Mouse (Mus musculus): ENCODE measurements around the gene Sp2.

Gene Sp2

DNA sequence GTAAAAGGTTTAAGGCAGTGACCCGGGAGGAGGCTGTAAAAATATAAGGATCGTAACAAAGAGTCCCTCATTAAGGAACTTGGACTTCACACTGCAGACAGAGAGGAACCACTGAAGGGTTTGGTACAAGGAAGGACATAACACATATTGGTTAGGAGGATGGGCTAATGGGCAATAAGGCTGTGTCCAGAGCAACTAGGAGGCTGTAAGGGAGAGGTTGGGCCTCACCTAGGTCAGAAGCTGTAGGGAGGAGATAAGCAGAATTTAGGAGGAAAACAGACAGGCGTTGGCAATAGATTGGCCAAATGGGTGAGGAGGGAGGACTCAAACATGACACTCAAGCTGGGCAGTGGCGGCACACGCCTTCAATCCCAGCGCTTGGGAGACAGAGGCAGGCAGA, 65.3 kb downstream of the Sp2 start:
- in situ Hi-C loops (cut with MboI; ENCODE audit: unreplicated experiment in 2 of 2) = loop anchor here (5.0 kb wide), 3 partner anchors 45 to 270 kb away; partner anchors contain the start of genes Scrn2 (in 2 of the 2) and Kpnb1 (in 1 of the 2)

DNA sequence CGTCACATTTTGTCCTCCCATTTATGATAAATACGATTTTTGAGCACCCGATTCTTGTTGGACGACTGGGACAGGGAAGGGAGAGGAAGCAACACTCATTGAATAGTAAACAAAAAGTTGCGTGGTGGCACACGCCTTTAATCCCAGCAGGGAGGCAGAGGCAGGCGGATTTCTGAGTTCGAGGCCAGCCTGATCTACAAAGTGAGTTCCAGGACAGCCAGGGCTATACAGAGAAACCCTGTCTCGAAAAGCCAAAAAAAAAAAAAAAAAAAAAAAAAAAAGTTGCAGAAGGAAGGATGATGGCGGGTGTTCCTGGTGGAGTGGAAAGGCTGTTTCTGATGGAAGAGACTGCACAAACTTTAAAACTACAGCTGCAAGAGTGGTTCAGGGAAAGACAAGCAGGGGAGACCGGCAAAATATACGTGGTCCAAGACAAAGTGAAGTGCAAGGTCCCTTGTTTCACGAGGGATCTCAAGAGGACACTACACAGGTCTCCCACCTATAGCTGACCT, 65.8 kb downstream of the Sp2 start:
- in situ Hi-C loops (cut with MboI; ENCODE audit: unreplicated experiment in 2 of 2) = loop anchor here (5.0 kb wide), 3 partner anchors 45 to 270 kb away; partner anchors contain the start of genes Scrn2 (in 2 of the 2) and Kpnb1 (in 1 of the 2)

DNA sequence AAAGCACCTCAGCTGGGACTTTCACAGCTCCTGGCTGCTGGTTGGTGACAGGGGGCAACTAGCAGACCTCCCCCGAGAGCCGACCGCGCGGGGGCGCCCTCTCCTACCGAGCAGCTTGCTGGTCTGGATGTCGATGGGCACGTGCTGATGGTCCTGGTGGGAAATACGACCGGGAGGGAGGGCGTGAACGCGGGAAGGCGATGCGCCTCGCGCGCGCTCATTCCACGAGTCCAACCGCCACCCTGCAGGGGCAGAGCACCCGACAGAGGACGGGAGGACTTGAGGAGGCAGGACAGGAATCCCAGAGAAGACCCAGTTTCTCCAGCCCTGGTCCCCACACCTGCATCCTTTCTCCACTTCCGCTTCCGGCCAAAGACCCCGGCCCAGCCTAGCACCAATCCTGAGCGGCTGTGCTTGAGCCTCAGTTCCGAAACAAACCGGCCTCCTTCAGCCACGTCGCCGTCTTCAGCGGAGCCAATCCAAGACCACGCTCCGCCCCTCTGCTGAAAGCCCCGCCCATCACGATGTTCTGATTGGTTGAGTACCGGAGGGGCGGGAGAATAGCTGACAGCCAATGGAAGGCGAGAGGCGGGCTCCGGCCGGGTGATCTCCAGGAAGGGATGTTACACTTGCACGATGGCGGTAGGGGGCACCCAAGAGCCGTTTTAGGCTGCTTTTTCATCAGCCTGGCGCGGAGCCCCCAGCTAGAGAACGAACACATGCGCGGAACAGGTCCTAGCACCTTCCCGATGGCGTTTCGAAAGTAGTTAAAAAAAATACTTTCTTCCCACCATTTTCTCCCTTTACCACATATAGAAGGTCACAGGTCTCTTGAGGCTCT, 66.5 kb downstream of the Sp2 start, which contains the start of gene Cdk5rap3:
Gene Cdk5rap3 (minus strand): TSS at position 453 of the 841 bp plus-strand sequence.
- in situ Hi-C loops (cut with MboI; ENCODE audit: unreplicated experiment in 2 of 2) = loop anchor here (5.0 kb wide), 3 partner anchors 46 to 271 kb away; partner anchors contain the start of genes Scrn2 (in 2 of the 2) and Kpnb1 (in 1 of the 2)

DNA sequence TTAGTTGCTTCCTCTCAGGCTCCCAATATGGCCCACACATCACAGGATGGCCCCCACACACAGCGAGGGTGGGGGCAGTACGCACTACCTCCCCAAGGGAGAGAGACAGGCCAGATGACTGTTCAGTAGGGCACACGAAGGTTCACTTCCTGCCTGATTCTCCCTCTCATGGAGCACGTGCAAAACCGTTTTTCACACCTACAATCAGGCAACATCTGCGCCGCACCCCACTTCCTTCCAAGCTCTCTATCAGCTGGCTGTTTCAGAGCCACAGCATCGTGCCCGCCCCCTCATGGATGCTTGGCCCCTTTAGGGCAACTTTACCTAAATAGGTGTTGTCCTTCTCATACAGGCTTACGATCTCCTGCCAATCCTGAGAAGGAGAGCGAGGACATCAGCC, 70.1 kb downstream of the Sp2 start:
- in situ Hi-C loops (cut with MboI; ENCODE audit: unreplicated experiment in 2 of 2) = loop anchor here in 1 of 2 experiments (5.0 kb wide), 1 partner anchor 45 kb away; no protein-coding TSS in a partner anchor

DNA sequence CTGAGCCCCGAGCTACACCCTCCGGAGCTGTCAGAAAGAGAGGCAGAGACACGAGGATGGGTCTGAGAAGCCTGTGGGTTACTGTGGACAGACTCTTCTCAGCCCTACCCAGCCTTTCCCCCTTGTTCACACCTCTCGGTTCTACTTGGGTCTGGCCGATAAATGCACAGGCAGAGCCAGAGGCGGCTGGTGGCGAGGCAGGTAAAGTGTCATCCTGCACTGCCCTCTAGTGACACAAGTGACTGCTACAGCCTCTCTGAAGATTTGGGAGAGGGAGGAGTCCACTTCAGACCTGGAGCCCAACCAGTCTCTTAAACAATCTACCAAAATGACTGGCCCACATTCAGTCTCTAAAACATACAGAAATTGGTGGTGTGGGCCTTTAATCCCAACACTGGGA, 72.8 kb downstream of the Sp2 start:
- in situ Hi-C loops (cut with MboI; ENCODE audit: unreplicated experiment in 2 of 2) = loop anchor here in 1 of 2 experiments (5.0 kb wide), 1 partner anchor 43 kb away; no protein-coding TSS in a partner anchor

DNA sequence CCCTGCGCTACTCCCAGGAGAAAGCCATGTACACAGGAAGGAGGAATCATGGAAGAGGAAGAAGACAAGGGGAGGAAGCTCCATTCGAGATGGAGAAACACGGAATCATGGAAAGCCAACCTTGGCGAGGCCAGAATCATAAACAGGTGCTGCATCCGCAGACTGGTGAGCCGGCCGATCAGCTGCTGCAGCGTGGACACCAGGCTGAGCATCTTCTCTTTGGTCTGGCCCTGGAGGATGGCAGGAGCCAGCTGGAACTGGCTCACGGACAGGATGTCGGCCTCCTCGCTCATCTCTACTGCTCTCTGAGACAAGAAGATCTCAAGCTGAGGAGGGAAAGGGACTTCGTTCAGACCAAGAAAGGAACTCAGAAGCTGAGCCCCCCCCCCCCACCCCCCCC, 74.2 kb downstream of the Sp2 start:
- in situ Hi-C loops (cut with MboI; ENCODE audit: unreplicated experiment in 2 of 2) = loop anchor here in 1 of 2 experiments (5.0 kb wide), 1 partner anchor 36 kb away; no protein-coding TSS in a partner anchor

DNA sequence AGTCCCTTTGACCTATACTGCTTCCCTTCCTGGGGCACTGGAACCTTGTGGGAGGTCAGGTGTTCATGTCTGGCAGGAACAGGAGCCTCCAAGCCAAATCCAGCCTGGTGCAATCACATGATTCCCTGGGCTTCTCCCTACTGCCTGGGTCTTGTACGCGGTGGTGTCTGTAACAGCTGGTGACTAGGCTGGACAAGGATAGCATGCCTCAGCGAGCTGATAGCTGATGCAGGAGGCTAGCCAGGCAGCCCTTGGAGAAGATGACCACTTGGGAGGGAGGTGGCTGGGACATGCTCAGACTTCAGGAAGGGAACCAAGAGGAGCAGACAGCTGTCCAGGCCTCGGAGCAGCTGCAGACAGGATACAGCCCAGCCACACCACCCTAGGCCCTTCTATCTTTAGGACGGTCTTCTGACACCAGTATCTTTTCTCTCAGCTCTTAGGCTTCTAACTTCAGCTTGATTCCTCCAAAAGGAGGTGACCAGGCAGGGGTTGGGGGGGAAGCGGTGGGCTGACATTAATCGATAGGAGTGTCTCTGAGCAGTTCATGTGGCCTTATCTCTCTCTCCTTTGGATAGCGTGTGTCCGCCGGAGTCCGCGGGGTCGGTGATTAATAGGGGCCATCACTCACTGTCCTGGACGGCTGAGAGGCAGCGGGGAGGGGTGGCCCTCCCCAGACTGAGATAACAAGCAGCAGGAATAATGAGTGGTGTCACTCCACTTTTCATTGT, 76.2 kb downstream of the Sp2 start:
- in situ Hi-C loops (cut with MboI; ENCODE audit: unreplicated experiment in 2 of 2) = loop anchor here in 1 of 2 experiments (5.0 kb wide), 1 partner anchor 34 kb away; no protein-coding TSS in a partner anchor
